In genomic region chr7:28780067-28780658, GRCm38 (mm10) we compare ENCODE assay signal across 8 mouse cellular contexts. TPM values are rescaled to one million over a fixed set of nuclear protein-coding genes. Genes with fewer than 3 reads are reported as not detected.
A peak's percentile ranks its signal among the peaks of the same experiment; 100 is the strongest.
DNase-seq lines count a peak whose midpoint lies in the region; ATAC-seq and TF ChIP-seq lines count a peak whose summit lies in the region.

No protein-coding gene starts in this region.

- peak overlapping the region; percentile 48 for H3K27ac ChIP-seq in embryonic fibroblast, embryonic 13.5 days (ENCODE audit: insufficient read depth, low read length)
- H3K27ac ChIP-seq in heart, embryonic 13.5 days (replicated peaks) = peak overlapping the region; percentile 53; the same call in 1 of the 2 replicates
- H3K27ac ChIP-seq in kidney, postnatal 0 days = no peak overlapping the region; the same call in 1 of the 2 replicates
- no peak overlapping the region for H3K27ac ChIP-seq in liver, adult 2 months (replicated peaks; ENCODE audit: insufficient read depth, low read depth, low read length)

- H3K4me3 ChIP-seq in C2C12 (ENCODE audit: insufficient read depth, poor library complexity, severe bottlenecking) = no peak overlapping the region
- no peak overlapping the region for H3K4me3 ChIP-seq in embryonic fibroblast, embryonic 13.5 days (ENCODE audit: insufficient read depth, low read length)
- H3K4me3 ChIP-seq in heart, embryonic 13.5 days = no peak overlapping the region
- no peak overlapping the region for H3K4me3 ChIP-seq in kidney, postnatal 0 days (replicated peaks; ENCODE audit: low read depth, low read length)
- H3K4me3 ChIP-seq in liver, adult 2 months (ENCODE audit: insufficient read depth, low read depth, low read length) = no peak overlapping the region

- no peaks in the 10 kb centered on the region for H3K9me3 ChIP-seq in heart, embryonic 13.5 days
- no peaks in the 10 kb centered on the region for H3K9me3 ChIP-seq in kidney, postnatal 0 days (replicated peaks; ENCODE audit: low read length)

- WGBS in heart, embryonic 13.5 days = 46% methylated on average over 6 of the region's 6 CpGs
- WGBS in kidney, postnatal 0 days = 41% methylated on average over 6 of the region's 6 CpGs
- 49% methylated on average over 6 of the region's 6 CpGs for WGBS in liver, adult 2 months

- no peak overlapping the region for H3ac ChIP-seq in C2C12 (ENCODE audit: control insufficient read depth, insufficient read length, low read depth)

- TF ChIP-seq CTCF in C2C12 (IDR thresholded peaks at IDR 0.05; ENCODE audit: control insufficient read depth, insufficient read depth, insufficient read length) = peak; percentile 13
- 0 out of 2 replicates have a peak, but pooled peaks have one; percentile 31 for TF ChIP-seq CTCF in embryonic fibroblast, embryonic 13.5 days (IDR thresholded peaks at IDR 0.05; ENCODE audit: borderline replicate concordance, insufficient read depth, low read length)
- TF ChIP-seq CTCF in kidney, postnatal 0 days (IDR thresholded peaks at IDR 0.05; ENCODE audit: low read depth) = peak; percentile 87
- peak; percentile 78 for TF ChIP-seq CTCF in liver, adult 2 months (IDR thresholded peaks at IDR 0.05; ENCODE audit: low read depth, low read length)

- peak overlapping the region; percentile 73 for H3K9ac ChIP-seq in heart, embryonic 13.5 days
- no peak overlapping the region for H3K9ac ChIP-seq in kidney, postnatal 0 days (ENCODE audit: low read depth, low read length)
- H3K9ac ChIP-seq in liver, adult 2 months (ENCODE audit: low read depth, low read length) = no peak overlapping the region

- TF ChIP-seq POLR2A in embryonic fibroblast, embryonic 13.5 days (IDR thresholded peaks at IDR 0.05; ENCODE audit: low read depth, low read length) = no peak
- TF ChIP-seq POLR2A in liver, adult 2 months (IDR thresholded peaks at IDR 0.05; ENCODE audit: extremely low read depth, insufficient read depth, low read length) = no peak

- H3K27me3 ChIP-seq in C2C12 (ENCODE audit: control insufficient read depth, insufficient read depth, insufficient read length) = no peaks in the 10 kb centered on the region
- H3K27me3 ChIP-seq in heart, embryonic 13.5 days (replicated peaks) = no peaks in the 10 kb centered on the region
- H3K27me3 ChIP-seq in kidney, postnatal 0 days (ENCODE audit: insufficient read depth, low read length) = no peaks in the 10 kb centered on the region
- no peaks in the 10 kb centered on the region for H3K27me3 ChIP-seq in liver, adult 2 months (ENCODE audit: control insufficient read depth, insufficient read depth, low read length)
- no peaks in the 10 kb centered on the region for H3K27me3 ChIP-seq in splenic B cell, adult 2 months (ENCODE audit: control insufficient read depth, insufficient read depth, low read length, poor library complexity, severe bottlenecking)

- no peaks in the 10 kb centered on the region for H3K79me2 ChIP-seq in C2C12 (ENCODE audit: control insufficient read depth, insufficient read depth)
- H3K79me2 ChIP-seq in liver, adult 2 months (ENCODE audit: control insufficient read depth, insufficient read depth, low read length) = no peaks in the 10 kb centered on the region

- no peaks in the 10 kb centered on the region for H3K79me3 ChIP-seq in C2C12 (ENCODE audit: low read depth)

- DNase-seq in brain, adult 2 months (ENCODE audit: low read depth, low spot score) = peak; percentile 95
- peak; percentile 92 for DNase-seq in kidney, postnatal 0 days (ENCODE audit: low spot score)
- DNase-seq in liver, adult 2 months (ENCODE audit: extremely low read depth, low read depth, low spot score) = peak; percentile 53
- DNase-seq in naive thymus-derived CD4-positive, alpha-beta T cell, adult 2 months (ENCODE audit: low read depth) = peak; percentile 94
- peak; percentile 93 for DNase-seq in splenic B cell, adult 2 months (ENCODE audit: low read depth, low spot score)

- no peak overlapping the region for H3K4me2 ChIP-seq in heart, embryonic 13.5 days
- no peak overlapping the region for H3K4me2 ChIP-seq in kidney, postnatal 0 days (ENCODE audit: low read length)

- H3K4me1 ChIP-seq in embryonic fibroblast, embryonic 13.5 days (ENCODE audit: control insufficient read depth, insufficient read depth, low read length) = peaks cover 3% of the 10 kb centered on the region; the same call in 1 of the 2 replicates
- H3K4me1 ChIP-seq in heart, embryonic 13.5 days = peaks cover 22% of the 10 kb centered on the region
- no peaks in the 10 kb centered on the region for H3K4me1 ChIP-seq in kidney, postnatal 0 days (replicated peaks; ENCODE audit: insufficient read depth, low read length)
- H3K4me1 ChIP-seq in liver, adult 2 months (ENCODE audit: control insufficient read depth, insufficient read depth, low read length) = peaks cover 8% of the 10 kb centered on the region

- H3K36me3 ChIP-seq in C2C12 (ENCODE audit: control insufficient read depth, insufficient read depth) = no peaks in the 10 kb centered on the region
- peaks cover 40% of the 10 kb centered on the region for H3K36me3 ChIP-seq in heart, embryonic 13.5 days
- peaks cover 4% of the 10 kb centered on the region for H3K36me3 ChIP-seq in kidney, postnatal 0 days (ENCODE audit: insufficient read depth, low read length)
- H3K36me3 ChIP-seq in liver, adult 2 months (ENCODE audit: control insufficient read depth, insufficient read depth, low read length) = no peaks in the 10 kb centered on the region
- peaks cover 7% of the 10 kb centered on the region for H3K36me3 ChIP-seq in splenic B cell, adult 2 months (ENCODE audit: control insufficient read depth, insufficient read depth, low read length, poor library complexity, severe bottlenecking)

- no peak for ATAC-seq in heart, embryonic 13.5 days (ENCODE audit: extremely low read depth, insufficient number of reproducible peaks, low FRiP score, low TSS enrichment)
- peak; percentile 30; the same call in 1 of the 2 replicates for ATAC-seq in kidney, postnatal 0 days (replicated peaks; ENCODE audit: low FRiP score, low read depth)

TF ChIP-seq in C2C12, 6 proteins besides CTCF, POLR2A, EP300 and RAD21:
- no peak for TF ChIP-seq MAX (IDR thresholded peaks at IDR 0.05)
- no peak for TF ChIP-seq MYOD1 (IDR thresholded peaks at IDR 0.05; ENCODE audit: control insufficient read depth, insufficient read length, low read depth)
- no peak for TF ChIP-seq FOSL1 (IDR thresholded peaks at IDR 0.05; ENCODE audit: insufficient read depth, low read length, poor library complexity, severe bottlenecking)
- TF ChIP-seq CEBPB (IDR thresholded peaks at IDR 0.05; ENCODE audit: low read depth) = no peak

RNA-seq across cellular contexts. Expression of gene Rinl, which starts 8.6 kb away (rescaled TPM):
- polyA plus RNA-seq in C2C12 (2012; fragmentation: generic; extraction: Trizol) = 0.09 TPM
- polyA plus RNA-seq in embryonic fibroblast, embryonic 13.5 days (2011; ENCODE audit: insufficient read length, low read depth, missing spikeins) = 0.77 TPM in 1 of 2 replicates, not detected in the other
- polyA plus RNA-seq in heart, embryonic 13.5 days (2015; fragmentation: Nextera tagmentation; extraction: Ambion mirVana) = 2.7 and 3.6 TPM in 2 replicates
- polyA plus RNA-seq in kidney, postnatal 0 days (2015; fragmentation: Nextera tagmentation; extraction: Ambion mirVana) = 5.2 and 6.3 TPM in 2 replicates
- total RNA-seq in liver, adult 2 months (2014; rRNA removed) = 1.4 TPM in 2 replicates
- polyA plus RNA-seq in liver, adult 2 months (2012; rRNA removed) = 1.2 and 1.8 TPM in 2 replicates

RNA-seq across cellular contexts. Expression of gene Nfkbib, which starts 12.9 kb away (rescaled TPM):
- 45.1 TPM for polyA plus RNA-seq in C2C12 (2012; fragmentation: generic; extraction: Trizol)
- polyA plus RNA-seq in embryonic fibroblast, embryonic 13.5 days (2011; ENCODE audit: insufficient read length, low read depth, missing spikeins) = 13.8 and 15.0 TPM in 2 replicates
- 30.5 and 32.7 TPM in 2 replicates for polyA plus RNA-seq in heart, embryonic 13.5 days (2015; fragmentation: Nextera tagmentation; extraction: Ambion mirVana)
- 42.2 and 43.7 TPM in 2 replicates for polyA plus RNA-seq in kidney, postnatal 0 days (2015; fragmentation: Nextera tagmentation; extraction: Ambion mirVana)
- total RNA-seq in liver, adult 2 months (2014; rRNA removed) = 6.1 and 7.3 TPM in 2 replicates
- polyA plus RNA-seq in liver, adult 2 months (2012; rRNA removed) = 39.9 and 46.3 TPM in 2 replicates

RNA-seq across cellular contexts. Expression of gene Sirt2, which starts 13.6 kb away (rescaled TPM):
- polyA plus RNA-seq in C2C12 (2012; fragmentation: generic; extraction: Trizol) = 48.9 TPM
- polyA plus RNA-seq in embryonic fibroblast, embryonic 13.5 days (2011; ENCODE audit: insufficient read length, low read depth, missing spikeins) = 60.1 and 64.1 TPM in 2 replicates
- 48.9 and 51.5 TPM in 2 replicates for polyA plus RNA-seq in heart, embryonic 13.5 days (2015; fragmentation: Nextera tagmentation; extraction: Ambion mirVana)
- polyA plus RNA-seq in kidney, postnatal 0 days (2015; fragmentation: Nextera tagmentation; extraction: Ambion mirVana) = 54.1 and 60.2 TPM in 2 replicates
- 15.1 and 21.4 TPM in 2 replicates for total RNA-seq in liver, adult 2 months (2014; rRNA removed)
- polyA plus RNA-seq in liver, adult 2 months (2012; rRNA removed) = 52.9 and 56.7 TPM in 2 replicates

RNA-seq across cellular contexts. Expression of gene Ccer2, which starts 24.2 kb away (rescaled TPM):
- not detected for polyA plus RNA-seq in C2C12 (2012; fragmentation: generic; extraction: Trizol)
- polyA plus RNA-seq in embryonic fibroblast, embryonic 13.5 days (2011; ENCODE audit: insufficient read length, low read depth, missing spikeins) = not detected in 2 replicates
- not detected in 2 replicates for polyA plus RNA-seq in heart, embryonic 13.5 days (2015; fragmentation: Nextera tagmentation; extraction: Ambion mirVana)
- not detected in 2 replicates for polyA plus RNA-seq in kidney, postnatal 0 days (2015; fragmentation: Nextera tagmentation; extraction: Ambion mirVana)
- not detected in 2 replicates for total RNA-seq in liver, adult 2 months (2014; rRNA removed)
- not detected in 2 replicates for polyA plus RNA-seq in liver, adult 2 months (2012; rRNA removed)

RNA-seq across cellular contexts. Expression of gene Hnrnpl, which starts 28.2 kb away (rescaled TPM):
- polyA plus RNA-seq in C2C12 (2012; fragmentation: generic; extraction: Trizol) = 303 TPM
- polyA plus RNA-seq in embryonic fibroblast, embryonic 13.5 days (2011; ENCODE audit: insufficient read length, low read depth, missing spikeins) = 442 and 496 TPM in 2 replicates
- polyA plus RNA-seq in heart, embryonic 13.5 days (2015; fragmentation: Nextera tagmentation; extraction: Ambion mirVana) = 168 TPM in 2 replicates
- polyA plus RNA-seq in kidney, postnatal 0 days (2015; fragmentation: Nextera tagmentation; extraction: Ambion mirVana) = 232 TPM in 2 replicates
- total RNA-seq in liver, adult 2 months (2014; rRNA removed) = 90.1 and 109 TPM in 2 replicates
- 81.6 and 109 TPM in 2 replicates for polyA plus RNA-seq in liver, adult 2 months (2012; rRNA removed)

Comparison
In these comparisons a context has a peak if more than half of its experiments do, and no peak if none do; other contexts are left out.
1. CTCF ChIP-seq: peak in every context shown above with its lines; median percentile 87 in kidney, postnatal 0 days; 78 in liver, adult 2 months; 31 in embryonic fibroblast, embryonic 13.5 days; 13 in C2C12.
2. H3K27ac ChIP-seq: peak in embryonic fibroblast, embryonic 13.5 days (single experiment) and heart, embryonic 13.5 days (single experiment); none in kidney, postnatal 0 days (single experiment) and liver, adult 2 months (single experiment).
3. Peak in every context shown above with its lines, with median percentiles within 50 percentile points of each other: DNase-seq.